Mouse (Mus musculus): ENCODE measurements at regions not wholly inside any gene's neighbourhood (a gene's known extent, or its start where the extent isn't known, plus 50 kb on each side); places are given as distances from the start of the nearest gene placed in this dataset.
A peak's percentile ranks its signal among the peaks of the same experiment; 100 is the strongest.

DNA sequence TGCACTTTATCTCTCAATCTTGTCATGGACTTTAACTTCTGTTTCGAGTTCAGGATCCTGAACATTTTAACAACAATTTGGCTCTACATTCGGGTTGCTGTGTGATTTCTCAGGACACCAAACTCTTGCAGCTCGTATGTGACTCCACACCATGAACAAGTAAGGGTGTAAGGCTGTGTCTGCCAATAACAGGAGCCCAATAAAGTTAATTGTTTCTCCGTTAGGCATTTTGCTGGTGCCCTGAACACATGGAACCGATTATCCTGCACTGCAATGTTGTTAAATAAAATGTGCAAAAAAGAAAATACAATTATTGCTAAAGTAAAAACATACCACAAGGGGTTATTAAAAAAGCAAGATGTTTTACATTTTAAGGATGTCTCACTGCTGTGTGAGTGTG, 497.2 kb downstream of the Kcnj2 start:
- DNase-seq (ENCODE audit: low spot score in 2 of 2), result no peak

DNA sequence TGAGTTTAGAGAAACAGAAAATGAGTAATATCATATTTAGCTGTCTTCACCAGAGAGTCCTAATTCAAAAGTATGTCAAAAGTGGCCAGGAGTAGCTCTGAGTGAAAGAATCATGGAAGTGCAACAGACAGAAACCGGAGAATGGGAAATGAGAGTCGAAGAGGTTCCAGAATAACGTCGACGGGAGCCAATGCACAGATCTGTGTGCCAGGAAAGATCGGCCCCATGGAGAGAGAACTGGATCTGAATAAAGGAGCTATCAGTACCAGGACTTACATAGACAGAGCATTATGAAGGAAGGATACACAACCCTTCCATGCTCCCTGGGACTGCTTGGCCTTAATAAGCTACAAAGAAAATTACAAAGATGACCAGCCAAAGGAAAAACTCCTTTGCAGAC, 502.1 kb downstream of the Kcnj2 start:
- no peak for DNase-seq (ENCODE audit: low spot score in 2 of 2)

DNA sequence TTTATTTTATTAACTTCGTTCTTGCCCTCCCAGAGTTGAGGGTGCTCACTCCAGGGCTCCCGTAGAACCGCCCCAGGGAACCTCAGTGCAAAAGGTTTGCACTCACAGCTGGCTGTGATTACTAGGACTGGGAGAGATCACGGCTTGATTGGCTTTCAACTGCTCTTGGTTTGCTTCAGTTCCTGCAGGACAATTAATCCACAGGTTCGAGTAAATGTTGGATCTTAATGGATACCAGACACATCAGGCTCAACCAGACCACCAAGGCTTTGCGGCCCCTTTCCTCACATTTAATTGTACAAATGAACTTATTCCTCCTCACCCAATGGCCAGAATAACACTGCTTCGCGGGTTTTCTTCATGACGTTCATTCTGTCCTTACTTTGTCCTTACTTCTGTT, 502.9 kb downstream of the Kcnj2 start:
- DNase-seq (ENCODE audit: low spot score in 2 of 2), result no peak

DNA sequence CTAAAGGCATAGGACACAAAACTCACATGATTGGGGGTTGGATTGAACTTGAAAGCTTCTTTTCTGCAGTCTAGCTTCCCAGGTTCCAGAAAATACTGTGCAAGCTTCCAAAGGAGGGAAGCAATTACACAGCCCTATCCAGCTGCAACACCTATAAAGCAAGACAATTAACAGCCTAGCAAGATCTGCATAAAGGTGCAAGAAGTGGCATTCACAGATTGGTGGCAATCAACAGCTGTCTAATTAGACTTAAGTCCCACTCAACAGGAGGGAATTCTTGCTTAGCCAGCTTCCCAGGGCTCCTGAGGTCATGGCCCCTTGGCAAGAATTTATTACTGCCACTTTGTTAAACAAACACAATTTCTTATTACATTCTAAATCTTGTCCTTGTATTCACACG, 511.9 kb downstream of the Kcnj2 start:
- no peak for DNase-seq (ENCODE audit: low spot score in 2 of 2)

DNA sequence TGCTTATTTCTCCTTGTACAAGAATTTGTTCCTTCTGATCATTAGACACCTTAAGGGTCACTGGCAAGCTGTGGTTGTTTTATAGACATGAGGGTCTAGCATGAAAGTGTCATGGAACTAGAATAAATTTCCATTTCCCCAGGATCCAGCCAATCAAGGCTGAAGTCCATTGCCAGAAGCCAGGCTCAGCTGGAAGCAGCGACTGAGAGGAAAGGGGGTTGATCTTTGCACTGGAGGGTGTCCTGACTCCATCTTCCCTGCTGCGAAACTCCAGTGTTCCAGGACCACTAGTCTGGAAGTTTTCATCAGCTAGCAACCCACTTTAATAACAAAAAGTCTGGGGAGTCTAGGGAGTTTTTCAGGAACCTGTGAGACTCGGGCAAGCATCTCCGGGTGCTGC, 517.0 kb downstream of the Kcnj2 start:
- no peak for DNase-seq (ENCODE audit: low spot score in 2 of 2)

DNA sequence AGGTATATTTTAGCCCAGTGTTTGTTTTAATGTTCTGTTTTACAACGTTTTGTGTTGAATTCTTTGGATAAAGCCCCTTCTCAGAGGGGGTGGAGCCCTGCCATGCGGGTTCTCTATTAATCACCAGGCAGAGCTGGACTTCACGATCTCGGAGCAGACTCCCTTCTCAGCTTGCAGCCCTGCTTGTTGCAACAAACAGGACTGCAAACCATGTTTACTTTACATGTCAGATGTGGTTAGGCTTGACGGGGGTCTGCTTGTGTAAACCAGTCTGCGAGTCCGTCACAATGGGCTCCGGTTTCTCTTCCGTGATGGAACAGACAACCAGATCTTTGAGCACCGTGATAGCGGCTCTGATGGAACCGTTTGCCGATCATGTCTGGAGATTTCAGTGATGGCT, 517.6 kb downstream of the Kcnj2 start:
- no peak for DNase-seq (ENCODE audit: low spot score in 2 of 2)

DNA sequence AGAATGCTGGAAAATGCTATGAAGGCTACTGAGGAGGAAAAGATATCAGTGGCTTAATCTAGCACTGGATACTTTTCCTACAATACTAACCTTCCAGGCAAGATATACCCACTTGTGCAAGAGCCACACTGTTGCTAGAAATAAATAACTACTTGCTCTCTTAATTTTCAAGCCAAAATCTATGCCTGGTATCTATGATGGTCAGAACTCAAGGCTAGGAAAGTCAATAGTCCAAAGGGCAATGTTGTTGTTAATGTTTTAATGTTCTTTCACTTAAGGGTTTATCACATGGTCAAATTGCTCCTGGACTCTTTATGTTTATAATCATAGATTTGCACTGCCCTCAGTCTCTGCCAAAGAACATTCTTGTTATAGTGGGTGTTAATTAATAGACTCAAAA, 533.5 kb downstream of the Kcnj2 start:
- DNase-seq (ENCODE audit: low spot score in 2 of 2), result no peak

DNA sequence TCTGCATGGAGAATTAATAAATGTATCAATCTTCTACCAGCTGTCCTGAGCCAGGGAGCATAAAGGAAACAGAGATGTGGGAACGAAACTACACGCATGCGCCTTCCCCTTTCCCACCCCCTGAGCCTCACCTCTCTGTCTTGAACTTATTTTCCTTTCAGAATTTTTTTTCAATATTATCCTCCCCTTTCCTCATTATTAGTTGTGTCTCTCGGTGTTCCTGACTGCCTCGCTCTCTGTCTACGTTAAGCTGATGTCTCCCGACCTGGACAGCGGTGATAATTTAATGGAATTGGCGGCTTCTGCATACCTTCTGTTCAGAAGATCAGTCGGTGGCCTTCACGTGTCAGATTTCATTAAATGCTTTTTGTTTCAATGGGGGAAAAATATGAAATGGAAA, 539.2 kb downstream of the Kcnj2 start:
- DNase-seq (ENCODE audit: low spot score in 2 of 2), result no peak

DNA sequence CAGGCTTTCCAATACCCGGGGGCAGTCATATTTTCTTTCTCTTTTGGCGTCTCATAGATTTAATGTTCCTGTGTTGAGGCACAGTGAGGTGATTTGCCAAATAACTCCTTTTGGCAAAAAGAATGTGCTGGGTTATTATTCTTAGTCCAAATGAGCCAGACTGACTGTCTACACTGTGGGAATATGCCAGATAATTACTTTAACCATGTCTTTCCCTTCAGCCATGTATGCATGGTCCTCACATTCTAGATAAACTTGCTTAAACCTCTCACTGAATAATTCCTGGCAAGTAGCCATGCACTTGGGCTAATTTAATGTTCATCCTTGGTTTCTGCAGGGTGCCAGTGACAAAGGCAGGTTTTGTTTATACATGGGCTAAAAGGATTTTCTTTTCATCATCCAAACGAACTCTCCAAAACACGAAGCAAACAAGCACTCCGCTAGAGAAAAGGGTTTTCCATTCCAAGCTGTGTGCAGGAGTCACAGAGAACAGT, 544.6 kb downstream of the Kcnj2 start:
- DNase-seq (ENCODE audit: low spot score in 2 of 2), result no peak

DNA sequence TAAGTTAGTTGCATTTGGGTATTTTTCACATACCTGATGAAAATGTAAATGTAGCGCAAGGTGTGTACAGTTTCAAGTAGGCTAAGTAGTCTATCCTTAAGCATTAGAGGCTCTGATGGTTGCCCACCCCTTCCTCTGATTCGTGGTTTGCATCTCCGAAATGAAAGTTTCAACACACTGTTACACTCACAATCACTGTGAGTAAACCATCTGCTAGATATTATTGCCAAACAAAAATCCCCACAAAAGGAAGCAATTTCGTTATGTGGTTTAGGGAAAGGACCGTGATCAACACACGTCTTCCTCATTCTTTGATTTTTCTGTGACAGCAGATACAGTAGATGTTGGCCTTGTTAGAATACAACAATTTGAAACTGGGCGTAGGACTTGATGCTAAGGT, 577.6 kb downstream of the Kcnj2 start:
- DNase-seq (ENCODE audit: low spot score in 2 of 2), result no peak

DNA sequence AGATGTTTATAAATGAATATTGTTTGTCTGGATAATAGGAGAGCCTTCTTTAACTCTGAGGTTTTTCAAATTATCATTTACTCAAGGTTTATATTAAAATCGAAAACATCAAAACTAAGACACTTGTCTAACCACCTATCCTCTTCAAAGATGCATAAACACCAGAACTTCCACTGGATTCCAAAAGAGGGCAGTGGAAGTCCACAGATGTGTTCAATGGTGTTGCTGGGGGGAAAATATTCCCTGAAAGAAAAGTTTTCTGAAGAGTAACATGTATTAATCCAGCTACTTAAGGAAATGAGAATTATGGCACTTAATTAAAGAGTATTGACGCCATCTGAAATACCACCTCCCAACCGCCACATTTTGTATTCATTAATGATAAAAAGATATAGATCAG, 586.9 kb downstream of the Kcnj2 start:
- DNase-seq (ENCODE audit: low spot score in 2 of 2), result peak; percentile 4 to 32

DNA sequence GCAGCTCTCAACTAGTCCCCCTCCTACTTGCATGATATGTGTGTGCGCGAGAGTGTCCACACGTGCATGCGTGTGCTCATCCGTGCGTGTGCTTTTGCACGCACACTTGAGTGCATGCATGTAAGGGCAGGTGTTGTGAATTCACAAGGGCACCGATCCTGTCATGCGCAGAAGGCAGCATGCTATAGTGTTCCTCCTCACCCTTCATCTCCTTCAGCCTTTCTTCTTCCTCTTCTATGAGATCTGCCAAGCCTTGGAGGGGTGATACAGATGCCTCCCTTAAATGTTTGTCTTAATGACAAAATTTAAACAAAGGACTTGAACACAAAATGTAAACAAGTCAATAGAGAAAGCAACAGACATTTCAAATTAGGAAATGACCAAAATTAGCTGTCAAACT, 591.8 kb downstream of the Kcnj2 start:
- no peak for DNase-seq (ENCODE audit: low spot score in 2 of 2)

DNA sequence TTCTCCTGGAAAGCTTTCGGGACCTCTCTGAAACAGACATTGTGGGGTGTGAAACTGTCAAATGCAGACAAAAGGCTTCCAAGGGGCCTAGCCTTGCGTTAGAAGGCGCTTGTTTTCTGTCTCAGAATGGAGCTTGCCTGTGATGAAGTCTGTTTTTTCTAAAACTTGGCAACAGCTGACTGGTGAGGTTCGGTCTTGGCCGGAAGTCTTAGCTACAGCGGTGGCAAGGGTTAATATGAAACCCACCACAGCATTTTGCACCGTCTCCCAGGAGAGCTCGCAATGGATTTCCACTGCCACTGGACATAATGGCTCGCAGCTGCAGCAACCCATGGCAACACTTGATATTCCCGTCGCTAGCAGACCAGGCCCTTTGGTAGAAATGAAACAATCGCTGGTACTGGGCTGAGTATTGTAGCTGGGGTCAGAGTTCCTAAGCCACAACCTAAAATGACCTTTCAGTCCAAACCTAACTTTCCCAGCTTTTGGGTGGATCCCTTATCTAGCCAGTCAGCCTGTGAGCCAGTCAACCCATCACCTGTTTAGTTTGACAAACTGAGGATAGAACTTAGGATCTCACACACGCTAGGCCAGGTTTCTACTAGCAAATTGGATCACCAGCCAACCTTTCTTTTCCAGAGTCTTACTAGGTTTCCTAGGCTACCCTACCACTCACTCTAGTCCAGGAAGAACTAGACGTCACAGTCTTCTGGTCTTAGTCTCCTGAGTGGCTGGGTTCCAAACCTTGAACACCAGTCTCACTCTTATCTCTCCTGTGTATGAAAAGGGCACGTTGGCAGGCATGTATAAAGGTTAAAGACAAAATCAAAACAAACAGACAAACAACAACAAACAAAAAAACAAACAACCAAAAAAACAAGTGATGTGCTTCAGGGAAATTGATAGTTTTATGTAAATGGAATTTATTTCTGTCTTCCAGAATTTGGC, 592.7 kb downstream of the Kcnj2 start:
- no peak for DNase-seq (ENCODE audit: low spot score in 2 of 2)

DNA sequence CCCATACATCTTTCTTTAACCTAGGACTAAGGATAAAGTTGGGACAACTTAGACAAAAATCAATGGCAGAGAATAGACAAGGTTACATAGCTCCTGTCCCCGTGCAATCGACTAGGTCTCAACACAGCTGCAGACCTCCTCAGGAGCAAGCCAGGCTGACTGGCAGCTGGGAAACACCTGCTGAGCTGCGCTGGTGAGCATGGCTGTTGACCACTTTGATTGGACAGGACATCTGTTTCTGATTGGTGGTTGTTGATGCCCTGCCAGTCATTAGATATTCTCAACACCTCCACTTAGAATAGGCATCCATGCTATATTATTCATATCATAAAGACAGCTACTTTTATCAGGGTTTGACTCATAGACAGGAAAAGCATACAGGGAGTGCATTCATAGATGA, 597.3 kb downstream of the Kcnj2 start:
- DNase-seq (ENCODE audit: low spot score in 2 of 2), result no peak

DNA sequence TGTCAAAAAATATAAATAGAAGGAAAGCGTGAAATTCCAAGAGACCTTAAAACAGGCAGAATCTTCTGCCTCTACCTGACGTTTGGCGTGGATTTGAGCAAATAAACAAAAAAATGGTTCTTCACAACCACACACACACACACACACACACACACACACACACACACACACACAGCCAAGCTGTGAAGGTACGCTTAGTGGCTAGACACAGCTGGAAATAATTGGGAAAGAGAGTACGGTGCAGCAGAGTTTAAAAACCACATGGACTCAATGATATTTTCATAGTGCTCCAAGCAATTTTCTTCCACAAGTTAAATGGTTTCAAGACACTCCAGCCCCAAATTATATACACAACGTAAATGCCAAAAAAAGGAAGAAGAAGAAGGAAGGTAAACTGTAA, 600.4 kb downstream of the Kcnj2 start:
- no peak for DNase-seq (ENCODE audit: low spot score in 2 of 2)

DNA sequence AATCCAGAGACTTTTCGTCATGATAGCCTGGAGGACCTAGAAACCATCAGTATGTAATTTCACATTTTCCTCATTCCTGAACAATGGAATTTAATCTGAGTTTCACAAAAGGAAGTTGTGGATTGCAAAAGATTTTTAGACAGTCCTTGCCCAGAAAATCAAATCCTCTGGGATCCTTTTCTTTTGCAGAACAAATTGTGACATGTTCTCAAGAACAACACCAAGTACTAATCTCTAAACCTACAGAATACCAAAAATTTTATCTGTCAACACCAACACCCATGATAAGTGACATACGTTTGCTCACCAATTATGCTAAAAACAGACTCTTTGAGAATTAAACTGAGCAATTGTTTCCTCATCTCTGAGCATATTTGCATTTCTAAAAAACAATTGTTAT, 605.9 kb downstream of the Kcnj2 start:
- no peak for DNase-seq (ENCODE audit: low spot score in 2 of 2)

DNA sequence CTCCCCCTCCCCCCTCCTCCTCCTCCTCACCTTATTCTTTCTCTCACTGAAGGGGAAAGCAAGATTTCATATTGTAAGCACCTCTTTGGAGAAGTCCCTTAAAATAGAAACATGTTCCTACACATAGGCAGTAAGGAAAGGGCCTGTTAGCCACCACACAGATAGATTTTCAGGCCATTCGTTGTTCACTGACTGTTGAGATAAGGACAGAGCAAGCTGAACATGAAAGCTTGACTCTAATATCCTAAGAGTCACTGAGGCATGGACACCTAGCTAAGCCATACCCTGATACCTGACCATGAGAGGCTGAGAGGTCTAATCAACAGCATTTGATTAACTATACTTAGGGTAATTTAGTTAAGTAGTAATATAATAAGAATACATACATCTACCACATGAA, 609.7 kb downstream of the Kcnj2 start:
- no peak for DNase-seq (ENCODE audit: low spot score in 2 of 2)

DNA sequence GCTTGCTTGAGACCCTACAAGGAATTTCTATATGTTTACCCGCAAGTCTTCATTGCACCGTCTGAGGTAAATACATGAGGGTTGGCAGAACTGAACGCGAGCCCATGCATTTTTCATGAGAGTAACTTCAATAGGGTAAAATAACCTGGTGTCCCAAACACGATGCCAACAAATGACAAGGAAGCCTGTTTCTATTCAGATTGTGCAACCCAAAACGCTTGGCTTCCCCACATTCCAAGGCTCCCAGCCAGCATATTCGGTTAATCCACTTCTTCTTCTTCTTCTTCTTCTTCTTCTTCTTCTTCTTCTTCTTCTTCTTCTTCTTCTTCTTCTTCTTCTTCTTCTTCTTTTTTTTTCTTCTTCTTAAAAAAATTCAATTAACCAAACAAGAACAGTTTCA, 616.4 kb downstream of the Kcnj2 start:
- DNase-seq (ENCODE audit: low spot score in 2 of 2), result no peak

DNA sequence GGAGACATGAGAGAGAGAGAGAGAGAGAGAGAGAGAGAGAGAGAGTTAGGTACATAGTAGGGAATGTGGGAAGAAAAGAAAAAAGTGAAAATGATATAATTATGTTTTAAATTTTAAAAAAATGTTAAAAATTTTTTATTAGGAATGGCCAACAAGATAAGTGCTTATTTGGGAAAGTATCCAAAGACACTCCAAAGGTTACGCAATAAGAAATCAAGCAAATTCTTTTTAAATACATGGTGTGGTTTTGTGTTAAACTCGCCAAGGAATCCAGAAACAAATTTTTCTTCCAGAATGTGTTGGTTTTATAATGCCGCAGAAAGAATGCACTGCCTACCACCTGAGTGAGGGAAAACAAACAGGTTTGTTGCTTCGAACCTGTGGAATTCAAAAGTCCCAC, 617.9 kb downstream of the Kcnj2 start:
- no peak for DNase-seq (ENCODE audit: low spot score in 2 of 2)

DNA sequence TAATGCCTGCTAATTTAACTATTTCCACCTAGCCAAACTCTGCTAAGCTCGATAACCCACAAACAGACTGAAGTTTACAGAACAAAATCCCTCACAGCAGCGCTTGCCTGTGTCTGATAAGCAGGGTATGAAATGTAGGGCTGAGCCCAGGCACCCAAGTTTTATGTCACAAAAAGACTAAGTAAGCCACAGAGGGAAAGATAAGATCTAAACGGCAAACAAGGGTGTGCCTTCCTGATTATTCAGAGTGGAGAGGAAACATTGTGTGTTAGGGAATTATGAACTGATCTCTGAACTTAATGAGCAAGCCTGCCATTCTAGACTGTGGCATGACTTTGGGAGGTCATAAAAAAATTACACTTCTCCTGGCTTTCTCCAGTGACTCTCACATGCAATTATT, 621.8 kb downstream of the Kcnj2 start:
- no peak for DNase-seq (ENCODE audit: low spot score in 2 of 2)

DNA sequence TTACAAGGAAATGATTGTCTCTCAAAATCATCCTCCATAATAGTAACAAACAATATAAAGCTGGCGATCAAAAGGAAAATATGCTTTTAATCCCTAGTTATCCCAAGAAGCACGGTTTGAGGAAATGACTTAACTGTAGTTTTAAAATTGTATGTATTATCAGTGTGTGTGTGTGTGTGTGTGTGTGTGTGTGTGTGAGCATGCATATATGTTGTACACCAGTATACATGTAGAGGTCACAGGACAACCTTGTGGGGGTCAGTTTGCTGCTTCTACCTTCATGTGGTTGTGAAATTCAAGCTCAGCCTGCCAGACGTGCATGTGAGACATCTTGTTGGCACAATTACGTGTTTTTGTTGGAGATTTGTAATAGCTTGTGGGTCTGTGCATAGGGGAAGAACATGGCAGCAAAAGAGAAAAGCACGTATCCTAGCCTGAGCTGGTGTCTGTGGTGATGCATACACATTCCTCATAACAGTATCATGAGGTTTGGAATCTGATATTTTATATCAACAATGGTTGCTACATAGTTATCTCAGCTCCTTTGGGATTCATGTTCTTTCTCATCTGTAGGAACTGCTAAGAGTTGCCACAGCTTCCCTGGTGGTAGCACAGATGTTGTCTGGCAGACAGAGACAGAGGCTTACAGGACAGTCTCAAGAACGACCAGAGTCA, 622.4 kb downstream of the Kcnj2 start:
- no peak for DNase-seq (ENCODE audit: low spot score in 2 of 2)

DNA sequence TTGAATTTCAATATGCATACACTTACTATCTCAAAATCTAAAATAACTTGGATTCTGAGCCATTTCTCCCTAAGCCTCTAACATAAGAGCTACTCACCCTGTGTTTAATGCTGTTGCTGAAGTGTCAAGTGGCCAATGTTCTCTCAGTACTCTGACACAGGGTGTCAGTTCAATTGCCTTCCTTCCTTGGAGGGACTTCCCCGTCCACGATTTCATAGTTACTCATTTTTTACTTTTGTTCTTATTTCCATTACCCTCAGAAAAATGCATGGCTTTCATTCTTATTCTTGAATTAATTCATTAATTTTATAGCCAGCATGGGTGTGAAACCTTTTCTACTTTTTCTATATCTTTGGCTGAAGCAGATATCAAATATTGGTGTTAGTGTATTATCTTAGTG, 623.9 kb downstream of the Kcnj2 start:
- no peak for DNase-seq (ENCODE audit: low spot score in 2 of 2)

DNA sequence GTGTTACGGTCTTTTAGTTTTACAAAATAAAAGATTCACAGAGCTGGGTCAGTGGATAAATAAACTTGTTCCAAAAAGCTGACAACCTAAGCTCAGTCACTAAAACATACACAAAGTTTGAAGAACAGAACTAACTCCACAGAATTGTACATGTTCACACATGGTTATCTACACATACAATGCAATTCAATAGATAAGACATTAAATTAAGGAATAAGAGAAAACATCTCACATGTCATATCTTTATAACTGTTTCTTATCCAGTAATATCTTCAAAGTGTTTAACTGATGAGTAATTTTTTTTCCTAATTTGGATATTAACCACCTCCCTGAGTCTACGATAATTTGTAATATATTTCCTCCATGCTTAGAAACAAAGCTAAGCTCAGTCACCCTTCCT, 625.5 kb downstream of the Kcnj2 start:
- DNase-seq (ENCODE audit: low spot score in 2 of 2), result no peak

All from layer of hippocampus, adult 18-20 months (tissue).